Mouse (Mus musculus) midbrain, embryonic 15.5 days (tissue): ENCODE results near the gene Apod. TPM values are rescaled to one million over a fixed set of nuclear protein-coding genes. Genes with fewer than 3 reads are reported as not detected.

Source experiments
- ATAC-seq: fragments of 200-750 bp; cut with Nextera tagmentation; replicated peaks from 2 replicates; pipeline ENCODE4 v1.8.0; 2017; ENCODE audit warnings: moderate TSS enrichment
- H3K27ac ChIP-seq: fragments of 300-500 bp; sonication (generic); 2 replicates; pipeline ENCODE4 v1.5.1; 2015; ENCODE audit warnings: mild to moderate bottlenecking, inconsistent platforms
- H3K27me3 ChIP-seq: fragments of 300-500 bp; sonication (generic); replicated peaks from 2 replicates; pipeline ENCODE4 v1.6.1; 2015; ENCODE audit warnings: inconsistent platforms
- H3K36me3 ChIP-seq: fragments of 300-500 bp; sonication (generic); replicated peaks from 2 replicates; pipeline ENCODE4 v1.6.1; 2015; ENCODE audit warnings: inconsistent platforms
- H3K4me1 ChIP-seq: fragments of 300-500 bp; sonication (generic); 2 replicates; pipeline ENCODE4 v1.6.1; 2015; ENCODE audit warnings: inconsistent platforms
- H3K4me2 ChIP-seq: fragments of 300-500 bp; sonication (generic); 2 replicates; pipeline ENCODE4 v1.6.1; 2015; ENCODE audit warnings: inconsistent platforms, mild to moderate bottlenecking, moderate library complexity
- H3K4me3 ChIP-seq: fragments of 300-500 bp; sonication (generic); 2 replicates; pipeline ENCODE4 v1.5.1; 2015; ENCODE audit warnings: mild to moderate bottlenecking, inconsistent platforms
- H3K9ac ChIP-seq: fragments of 300-500 bp; sonication (generic); 2 replicates; pipeline ENCODE4 v1.6.1; 2015; ENCODE audit warnings: mild to moderate bottlenecking, inconsistent platforms
- H3K9me3 ChIP-seq: fragments of 300-500 bp; sonication (generic); 2 replicates; pipeline ENCODE4 v1.6.1; 2016; ENCODE audit warnings: inconsistent platforms
- WGBS: fragments of 180-500 bp; shearing (Covaris S2); methylation state at CpG from one replicate; pipeline ENCODE4 v1.1.7; 2015; ENCODE audit warnings: mixed read lengths; 5-methylcytosine and 5-hydroxymethylcytosine counted together
- polyA plus RNA-seq: library from polyadenylated mRNA; unstranded; fragments of >200 nt; fragmentation: Nextera tagmentation; extraction: Ambion mirVana; gene quantifications from 2 replicates; pipeline ENCODE4 v1.2.1, GENCODE M21; 2015

The Apod gene
- polyA plus RNA-seq, 1 experiment from 2014 or later = 93.2 TPM

DNA sequence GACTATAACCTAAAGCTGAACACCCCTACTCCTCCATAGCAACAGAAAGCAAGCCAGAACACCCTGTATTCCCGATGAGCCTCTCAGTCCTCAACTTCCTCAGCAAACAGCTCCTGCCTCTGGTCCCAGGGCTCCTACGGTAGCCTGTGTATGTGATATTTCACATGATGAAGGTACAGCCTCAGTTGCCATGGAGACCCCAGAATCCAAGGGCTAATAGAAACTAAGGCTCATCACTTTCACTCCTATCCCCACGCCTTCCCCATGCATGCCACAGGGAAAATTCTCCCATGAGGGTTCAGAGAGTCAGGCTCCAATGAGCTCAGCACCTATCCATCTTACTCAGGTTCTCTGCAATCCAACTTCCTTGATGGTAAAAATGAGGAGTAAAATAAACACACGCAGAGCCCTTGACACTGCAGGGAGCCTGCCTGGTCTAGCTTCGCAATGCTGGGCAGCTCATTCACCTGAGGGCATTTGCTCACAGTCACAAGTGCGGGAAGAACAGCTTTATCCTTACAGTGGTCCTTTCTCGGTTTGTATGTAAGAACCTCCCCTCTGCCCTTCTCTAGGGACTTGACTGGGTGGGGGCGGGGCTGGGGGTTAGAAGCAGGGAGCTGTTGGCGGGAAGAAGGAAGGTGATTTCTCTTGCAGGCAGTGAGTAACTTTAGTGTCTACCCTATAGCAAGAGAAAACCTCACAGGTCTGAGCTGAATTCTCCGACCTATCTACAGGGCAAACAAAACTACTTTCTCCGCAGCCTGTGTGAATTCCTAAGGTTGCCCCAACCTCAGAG lies 15.2 kb downstream of the Apod start:
- Histone ChIP-seq H3K36me3 (no peaks in the 10 kb centered on the region), H3K9me3 (no peaks in the 10 kb centered on the region), H3K9ac (no peak overlapping the region), H3K4me3 (no peak overlapping the region), H3K4me1 (peaks cover 22% of the 10 kb centered on the region), H3K27me3 (no peaks in the 10 kb centered on the region), H3K27ac (no peak overlapping the region), H3K4me2 (no peak overlapping the region)
- WGBS = 33% methylated on average over 11 of the region's 11 CpGs
- ATAC-seq = peak; percentile 57; the same call in 1 of the 2 replicates

DNA sequence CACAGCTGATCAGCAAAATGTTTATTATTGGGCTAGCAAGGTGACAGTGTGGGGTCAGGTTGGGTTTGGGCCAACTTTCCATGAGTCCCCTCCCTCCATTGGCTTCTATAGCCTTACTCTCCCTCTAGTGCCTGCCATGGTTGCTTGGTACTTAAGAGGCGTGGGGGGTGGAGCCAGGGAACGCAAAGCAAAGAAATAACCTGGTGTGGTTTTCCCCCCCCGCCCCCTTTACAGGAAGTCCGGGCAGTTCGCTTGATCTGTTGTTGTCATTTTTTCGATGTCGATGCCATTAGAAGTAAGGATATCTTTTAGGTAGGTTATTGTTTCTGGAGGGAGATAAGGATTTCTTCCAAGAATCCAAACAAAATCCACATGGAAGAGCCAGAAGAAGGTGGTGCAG lies 17.5 kb downstream of the Apod start:
- Histone ChIP-seq H3K36me3 (no peaks in the 10 kb centered on the region), H3K4me2 (no peak overlapping the region), H3K4me1 (peaks cover 22% of the 10 kb centered on the region), H3K9ac (no peak overlapping the region), H3K27ac (no peak overlapping the region), H3K27me3 (no peaks in the 10 kb centered on the region), H3K9me3 (no peaks in the 10 kb centered on the region), H3K4me3 (no peak overlapping the region)
- ATAC-seq = no peak
- WGBS = 96% methylated on average over 7 of the region's 7 CpGs

DNA sequence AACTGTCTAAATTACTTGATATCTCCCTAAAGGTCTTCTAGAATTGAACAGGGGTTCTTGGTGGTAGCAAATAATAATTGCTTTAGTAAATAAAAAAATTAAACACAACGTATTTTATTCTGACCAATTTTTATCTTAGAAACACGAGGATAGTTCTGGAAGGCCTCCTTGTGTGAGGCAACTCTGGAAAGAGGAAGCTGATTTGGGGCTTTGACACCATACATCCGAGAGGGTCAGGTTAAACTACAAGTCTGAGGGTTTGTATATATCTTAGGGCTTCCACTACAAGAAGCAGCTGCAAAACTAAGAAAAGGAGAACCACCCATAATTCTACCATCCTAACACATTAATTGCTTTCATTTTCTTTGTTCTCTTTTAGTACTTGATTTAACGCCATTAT lies 20.8 kb downstream of the Apod start:
- H3K27ac ChIP-seq = no peak overlapping the region
- H3K27me3 ChIP-seq = no peaks in the 10 kb centered on the region
- no peak overlapping the region for H3K4me2 ChIP-seq
- no peak overlapping the region for H3K9ac ChIP-seq
- 71% methylated on average over 4 of the region's 4 CpGs for WGBS
- H3K4me3 ChIP-seq = no peak overlapping the region
- H3K36me3 ChIP-seq = no peaks in the 10 kb centered on the region
- no peak for ATAC-seq
- no peaks in the 10 kb centered on the region for H3K9me3 ChIP-seq
- H3K4me1 ChIP-seq = 0 out of 2 replicates have a peak, but pooled peaks cover under 1% of the 10 kb centered on the region

DNA sequence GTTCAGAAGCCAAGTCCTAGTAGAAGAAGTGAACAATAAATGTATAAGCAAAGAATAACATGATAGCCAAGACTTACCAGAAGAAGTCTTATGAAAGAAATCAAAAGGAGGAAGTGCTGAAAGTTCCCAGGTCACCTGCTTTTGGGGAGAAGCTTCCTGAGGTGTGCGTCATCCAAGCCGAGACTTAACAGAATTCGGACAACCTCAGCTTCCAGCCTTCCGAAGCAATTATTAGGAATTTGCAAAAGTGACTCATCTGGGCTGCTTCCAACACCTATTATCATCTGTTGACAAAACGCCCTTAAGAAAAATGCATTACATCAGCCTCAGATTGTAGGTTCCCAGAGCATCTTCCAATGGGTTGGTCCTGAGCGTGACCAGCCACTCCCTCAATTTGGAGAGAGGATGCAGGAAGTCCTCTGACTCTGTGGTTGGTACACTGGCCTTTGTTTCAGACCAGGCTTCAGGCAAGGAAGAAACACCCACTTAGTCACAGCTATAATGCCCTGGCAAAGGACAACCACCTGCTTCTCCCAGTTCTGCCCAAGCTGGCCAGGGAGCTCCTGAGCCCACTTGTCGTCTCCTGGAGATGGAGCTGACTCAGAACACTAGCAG lies 23.8 kb downstream of the Apod start:
- no peaks in the 10 kb centered on the region for H3K9me3 ChIP-seq
- no peak for ATAC-seq
- H3K36me3 ChIP-seq = no peaks in the 10 kb centered on the region
- H3K9ac ChIP-seq = no peak overlapping the region
- no peaks in the 10 kb centered on the region for H3K4me1 ChIP-seq
- H3K27ac ChIP-seq = no peak overlapping the region
- H3K27me3 ChIP-seq = no peaks in the 10 kb centered on the region
- H3K4me2 ChIP-seq = no peak overlapping the region
- WGBS = 80% methylated on average over 7 of the region's 7 CpGs
- H3K4me3 ChIP-seq = no peak overlapping the region

DNA sequence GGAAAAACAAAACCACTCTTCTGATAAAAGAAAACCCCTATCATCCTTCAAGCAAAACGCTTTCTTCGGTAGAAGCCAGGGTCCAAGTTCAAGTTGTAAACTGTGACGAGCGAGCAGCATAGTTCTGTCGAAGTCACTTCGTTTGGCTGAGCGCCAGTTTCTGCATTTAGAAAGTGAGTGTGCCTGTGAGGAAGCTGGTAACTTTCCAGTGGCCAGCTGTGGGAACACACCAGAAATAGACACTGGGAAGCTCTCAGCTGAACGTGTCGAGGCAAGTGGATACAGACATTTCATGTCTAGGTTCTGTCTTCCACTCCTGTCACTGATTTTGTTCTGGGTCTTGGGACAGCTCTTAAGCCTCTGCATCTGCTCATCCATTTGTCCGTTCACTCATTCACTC lies 24.3 kb downstream of the Apod start:
- no peaks in the 10 kb centered on the region for H3K27me3 ChIP-seq
- no peaks in the 10 kb centered on the region for H3K36me3 ChIP-seq
- H3K4me1 ChIP-seq = no peaks in the 10 kb centered on the region
- H3K27ac ChIP-seq = no peak overlapping the region
- H3K4me2 ChIP-seq = no peak overlapping the region
- no peak for ATAC-seq
- H3K9me3 ChIP-seq = no peaks in the 10 kb centered on the region
- H3K4me3 ChIP-seq = no peak overlapping the region
- WGBS = 76% methylated on average over 10 of the region's 10 CpGs
- no peak overlapping the region for H3K9ac ChIP-seq

DNA sequence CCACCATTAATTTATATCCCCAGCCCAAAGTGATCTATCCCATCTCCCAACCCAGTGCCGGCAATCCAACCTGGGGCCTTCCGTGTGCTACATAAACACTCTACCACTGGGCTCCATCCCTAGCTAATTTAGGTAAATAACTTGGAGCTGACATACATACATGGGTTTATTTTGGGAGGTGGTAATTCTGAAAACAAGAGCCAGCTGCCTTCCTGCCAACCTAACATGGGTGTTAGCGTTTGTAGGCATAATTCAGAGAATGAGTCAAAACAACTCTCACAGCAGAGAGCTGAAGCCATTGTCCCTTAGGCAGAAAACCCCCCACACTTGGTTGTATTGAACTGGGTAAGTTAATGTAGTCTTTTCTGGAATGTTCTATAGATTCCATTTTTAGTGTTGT lies 26.9 kb downstream of the Apod start:
- H3K4me1 ChIP-seq = no peaks in the 10 kb centered on the region

DNA sequence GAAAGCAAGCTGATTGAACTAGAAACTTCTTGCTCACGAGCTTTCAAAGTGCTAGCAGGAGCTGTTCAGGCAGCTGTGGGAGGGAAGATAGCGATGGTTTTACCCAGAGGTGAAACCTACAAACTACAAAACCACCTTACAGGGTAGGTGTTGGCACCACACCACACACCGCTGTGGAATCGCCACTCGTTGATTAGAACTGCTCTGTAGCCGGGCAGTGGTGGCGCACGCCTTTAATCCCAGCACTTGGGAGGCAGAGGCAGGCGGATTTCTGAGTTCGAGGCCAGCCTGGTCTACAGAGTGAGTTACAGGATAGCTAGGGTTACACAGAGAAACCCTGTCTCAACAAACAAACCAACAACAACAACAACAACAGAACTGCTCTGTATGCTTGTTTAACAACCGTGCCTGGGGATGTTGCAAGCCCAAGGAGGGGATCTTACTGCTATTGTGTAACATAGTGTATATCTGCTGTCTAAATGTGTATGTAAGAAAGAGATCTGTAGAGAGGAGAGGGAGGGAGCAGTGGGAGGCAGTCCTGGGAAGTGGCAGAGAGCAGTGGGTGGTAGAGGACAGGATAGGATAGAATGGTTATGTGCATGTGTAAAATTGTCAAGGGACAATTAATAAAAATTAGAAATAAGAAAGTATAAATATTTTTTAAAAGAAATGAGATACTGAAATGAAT lies 27.7 kb downstream of the Apod start:
- no peak overlapping the region for H3K27ac ChIP-seq
- no peaks in the 10 kb centered on the region for H3K4me1 ChIP-seq
- WGBS = 92% methylated on average over 11 of the region's 11 CpGs
- no peak overlapping the region for H3K9ac ChIP-seq
- no peaks in the 10 kb centered on the region for H3K9me3 ChIP-seq
- no peaks in the 10 kb centered on the region for H3K36me3 ChIP-seq
- H3K27me3 ChIP-seq = no peaks in the 10 kb centered on the region
- H3K4me3 ChIP-seq = no peak overlapping the region
- no peak for ATAC-seq
- H3K4me2 ChIP-seq = no peak overlapping the region

More for the DNA sequence above, 26.9 kb downstream of the Apod start:
- Histone ChIP-seq H3K27ac (no peak overlapping the region), H3K27me3 (no peaks in the 10 kb centered on the region), H3K4me3 (no peak overlapping the region), H3K36me3 (no peaks in the 10 kb centered on the region), H3K9me3 (no peaks in the 10 kb centered on the region), H3K4me2 (no peak overlapping the region), H3K9ac (no peak overlapping the region)
- WGBS = 88% methylated on average over 3 of the region's 3 CpGs
- no peak for ATAC-seq

DNA sequence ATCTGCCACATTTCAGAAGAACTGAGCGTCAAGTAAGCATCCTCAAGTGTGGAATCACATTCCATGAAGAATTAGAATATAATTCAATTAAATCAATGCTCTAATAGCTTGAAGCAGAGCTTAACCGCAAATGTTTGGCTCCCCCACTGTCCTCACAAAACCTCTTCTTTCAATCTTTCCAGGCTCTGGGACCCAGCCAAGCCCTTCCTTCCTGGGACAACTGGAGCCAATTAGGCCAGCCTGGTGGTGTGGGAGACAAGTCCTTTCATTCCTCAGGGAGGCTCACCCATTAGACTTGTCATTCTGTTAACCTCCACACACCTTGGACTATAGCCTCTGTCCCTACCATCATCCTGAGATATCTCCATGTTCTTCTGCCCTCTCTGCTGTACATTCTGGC lies 32.6 kb downstream of the Apod start:
- no peak for ATAC-seq
- Histone ChIP-seq H3K9ac (no peak overlapping the region), H3K27ac (no peak overlapping the region), H3K4me2 (no peak overlapping the region), H3K27me3 (no peaks in the 10 kb centered on the region), H3K4me3 (no peak overlapping the region), H3K4me1 (no peaks in the 10 kb centered on the region), H3K9me3 (no peaks in the 10 kb centered on the region), H3K36me3 (no peaks in the 10 kb centered on the region)
- 72% methylated on average over 2 of the region's 2 CpGs for WGBS

DNA sequence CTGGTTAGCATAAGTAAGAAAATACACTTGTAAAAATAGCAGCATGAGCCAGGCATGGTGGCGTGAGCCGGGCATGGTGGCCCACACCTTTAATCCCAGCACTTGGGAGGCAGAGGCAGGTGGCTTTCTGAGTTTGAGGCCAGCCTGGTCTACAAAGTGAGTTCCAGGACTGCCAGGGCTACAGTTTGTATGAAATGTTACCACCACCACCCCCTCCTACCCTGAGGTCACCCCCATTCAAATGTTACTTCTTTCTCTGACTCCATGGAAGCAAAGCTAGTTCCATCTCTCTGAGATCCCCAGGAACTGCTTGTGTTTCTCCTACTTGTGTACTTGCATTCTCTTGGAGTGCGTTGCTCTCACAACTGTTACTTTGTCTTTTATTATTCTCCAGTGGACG lies 34.4 kb downstream of the Apod start:
- no peaks in the 10 kb centered on the region for H3K36me3 ChIP-seq

DNA sequence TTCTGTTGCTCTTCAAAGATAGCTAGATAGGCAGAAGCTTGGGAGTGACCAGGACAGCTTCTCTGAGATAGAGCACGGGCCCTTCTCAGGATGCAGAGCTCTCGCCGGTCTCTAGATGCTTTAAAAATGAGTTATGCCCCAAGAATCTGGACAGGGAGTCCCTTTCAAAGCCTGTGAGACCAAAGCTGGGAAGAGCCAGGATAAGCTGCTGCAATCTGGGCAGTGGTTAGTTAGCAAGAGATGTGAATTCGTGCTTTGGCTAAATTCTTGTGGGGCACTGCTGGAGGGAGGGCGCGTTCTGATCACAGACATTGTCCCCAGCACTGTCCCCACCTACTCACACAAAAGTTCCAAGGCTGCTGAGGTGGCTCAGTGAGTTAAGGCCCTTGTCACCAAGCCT lies 36.0 kb downstream of the Apod start:
- Histone ChIP-seq H3K9ac (no peak overlapping the region), H3K9me3 (no peaks in the 10 kb centered on the region), H3K36me3 (no peaks in the 10 kb centered on the region), H3K4me2 (no peak overlapping the region), H3K4me3 (no peak overlapping the region), H3K27me3 (no peaks in the 10 kb centered on the region), H3K27ac (no peak overlapping the region), H3K4me1 (peaks cover 5% of the 10 kb centered on the region)
- ATAC-seq = no peak
- 75% methylated on average over 6 of the region's 6 CpGs for WGBS

More for the DNA sequence above, 34.4 kb downstream of the Apod start:
- Histone ChIP-seq H3K27me3 (no peaks in the 10 kb centered on the region), H3K9me3 (no peaks in the 10 kb centered on the region), H3K4me2 (no peak overlapping the region), H3K27ac (no peak overlapping the region), H3K9ac (no peak overlapping the region), H3K4me3 (no peak overlapping the region), H3K4me1 (no peaks in the 10 kb centered on the region)
- 93% methylated on average over 4 of the region's 4 CpGs for WGBS
- no peak for ATAC-seq

DNA sequence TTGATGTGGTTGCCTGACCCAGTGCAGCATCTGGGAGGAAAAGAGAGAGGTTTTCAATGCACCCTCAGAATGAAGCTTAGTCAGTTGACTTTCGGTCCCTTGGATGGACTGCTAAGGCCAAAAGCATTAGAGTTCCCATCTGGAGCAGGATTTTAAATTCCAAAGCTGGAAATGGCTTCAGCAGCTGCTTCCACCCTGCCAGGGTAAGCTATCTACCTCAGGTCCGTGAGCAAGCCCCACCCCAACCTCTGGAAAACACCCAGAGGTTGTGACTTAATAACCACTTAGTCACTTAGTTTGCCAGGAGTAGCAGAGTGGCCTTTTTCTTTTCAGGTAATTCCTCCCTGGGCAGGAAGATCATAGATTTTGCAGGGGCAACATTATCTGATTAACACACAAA lies 36.5 kb downstream of the Apod start:
- WGBS = 66% methylated on average over 2 of the region's 2 CpGs
- H3K4me1 ChIP-seq = peaks cover 10% of the 10 kb centered on the region
- no peak overlapping the region for H3K4me3 ChIP-seq
- no peaks in the 10 kb centered on the region for H3K36me3 ChIP-seq
- no peak overlapping the region for H3K27ac ChIP-seq
- no peak overlapping the region for H3K9ac ChIP-seq
- H3K27me3 ChIP-seq = no peaks in the 10 kb centered on the region
- no peak overlapping the region for H3K4me2 ChIP-seq
- no peaks in the 10 kb centered on the region for H3K9me3 ChIP-seq
- ATAC-seq = no peak

DNA sequence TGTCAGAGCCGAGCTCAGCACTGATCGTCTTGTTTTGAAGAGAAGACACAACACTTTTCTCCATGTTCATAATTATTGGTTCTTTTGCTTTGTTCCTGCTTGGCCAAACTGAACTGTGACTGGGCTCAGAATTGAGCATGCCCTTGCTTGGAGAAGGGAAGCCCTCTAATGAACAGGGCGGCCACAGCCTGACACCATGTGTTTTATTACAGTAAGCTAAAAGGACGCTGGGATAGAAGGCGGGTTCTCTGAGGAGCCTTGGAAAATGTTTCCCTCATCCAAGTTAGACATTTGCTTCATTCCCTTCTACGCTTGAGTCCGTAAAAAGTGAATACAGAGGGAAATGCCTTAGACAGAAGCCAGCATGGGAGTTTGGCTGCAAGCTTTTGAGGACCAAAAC lies 37.6 kb downstream of the Apod start:
- no peak overlapping the region for H3K9ac ChIP-seq
- peaks cover 21% of the 10 kb centered on the region for H3K4me1 ChIP-seq
- no peak for ATAC-seq
- H3K27ac ChIP-seq = 0 out of 2 replicates have a peak overlapping the region, but pooled peaks have one; percentile 17
- no peak overlapping the region for H3K4me3 ChIP-seq
- H3K9me3 ChIP-seq = no peaks in the 10 kb centered on the region
- no peaks in the 10 kb centered on the region for H3K27me3 ChIP-seq
- no peak overlapping the region for H3K4me2 ChIP-seq
- no peaks in the 10 kb centered on the region for H3K36me3 ChIP-seq
- WGBS = 94% methylated on average over 7 of the region's 7 CpGs
